Mouse (Mus musculus): ENCODE measurements around the gene Ino80e. TPM values are rescaled to one million over a fixed set of nuclear protein-coding genes. Genes with fewer than 3 reads are reported as not detected.
A peak's percentile ranks its signal among the peaks of the same experiment; 100 is the strongest.

Gene Ino80e
- total RNA-seq, 1 experiment from 2014 or later = 44.6 TPM

GRCm38 (mm10) chr7:126860987-126861386, 1.2 kb downstream of the Ino80e start:
- ATAC-seq (ENCODE audit: extremely low read depth, insufficient number of reproducible peaks, low FRiP score, poor library complexity, severe bottlenecking) = no peak

GRCm38 (mm10) chr7:126856741-126857420, 5.3 kb downstream of the Ino80e start:
- no peak for ATAC-seq (ENCODE audit: extremely low read depth, insufficient number of reproducible peaks, low FRiP score, poor library complexity, severe bottlenecking)

- ATAC-seq (ENCODE audit: extremely low read depth, insufficient number of reproducible peaks, low FRiP score, poor library complexity, severe bottlenecking) = no peak
Measured at GRCm38 (mm10) chr7:126855641-126856040, 6.5 kb downstream of the Ino80e start.

GRCm38 (mm10) chr7:126853454-126853853, 8.7 kb downstream of the Ino80e start:
- ATAC-seq (ENCODE audit: extremely low read depth, insufficient number of reproducible peaks, low FRiP score, poor library complexity, severe bottlenecking) = no peak

- no peak for ATAC-seq (ENCODE audit: extremely low read depth, insufficient number of reproducible peaks, low FRiP score, poor library complexity, severe bottlenecking)
Measured at GRCm38 (mm10) chr7:126851192-126851591, 11.0 kb downstream of the Ino80e start.

GRCm38 (mm10) chr7:126850161-126850560, 12.0 kb downstream of the Ino80e start:
- no peak for ATAC-seq (ENCODE audit: extremely low read depth, insufficient number of reproducible peaks, low FRiP score, poor library complexity, severe bottlenecking)

- ATAC-seq (ENCODE audit: extremely low read depth, insufficient number of reproducible peaks, low FRiP score, poor library complexity, severe bottlenecking) = no peak
Measured at GRCm38 (mm10) chr7:126848794-126849193, 13.4 kb downstream of the Ino80e start.

- no peak for ATAC-seq (ENCODE audit: extremely low read depth, insufficient number of reproducible peaks, low FRiP score, poor library complexity, severe bottlenecking)
Measured at GRCm38 (mm10) chr7:126847421-126848398, 14.5 kb downstream of the Ino80e start.

- ATAC-seq (ENCODE audit: extremely low read depth, insufficient number of reproducible peaks, low FRiP score, poor library complexity, severe bottlenecking) = no peak
Measured at GRCm38 (mm10) chr7:126847116-126847420, 15.1 kb downstream of the Ino80e start, which contains the start of gene Doc2a. Doc2a (plus strand) TSS chr7:126847416.

- ATAC-seq (ENCODE audit: extremely low read depth, insufficient number of reproducible peaks, low FRiP score, poor library complexity, severe bottlenecking) = no peak
Measured at GRCm38 (mm10) chr7:126845516-126845915, 16.7 kb downstream of the Ino80e start.

- no peak for ATAC-seq (ENCODE audit: extremely low read depth, insufficient number of reproducible peaks, low FRiP score, poor library complexity, severe bottlenecking)
Measured at GRCm38 (mm10) chr7:126843276-126843675, 18.9 kb downstream of the Ino80e start.

GRCm38 (mm10) chr7:126833294-126833693, 28.9 kb downstream of the Ino80e start:
- no peak for ATAC-seq (ENCODE audit: extremely low read depth, insufficient number of reproducible peaks, low FRiP score, poor library complexity, severe bottlenecking)

GRCm38 (mm10) chr7:126832036-126832598, 30.1 kb downstream of the Ino80e start:
- ATAC-seq (ENCODE audit: extremely low read depth, insufficient number of reproducible peaks, low FRiP score, poor library complexity, severe bottlenecking) = peak; percentile 87

- no peak for ATAC-seq (ENCODE audit: extremely low read depth, insufficient number of reproducible peaks, low FRiP score, poor library complexity, severe bottlenecking)
Measured at GRCm38 (mm10) chr7:126831539-126831938, 30.6 kb downstream of the Ino80e start, which contains the start of gene 4930451I11Rik. 4930451I11Rik (minus strand) TSS chr7:126831639.

GRCm38 (mm10) chr7:126825952-126826351, 36.2 kb downstream of the Ino80e start:
- no peak for ATAC-seq (ENCODE audit: extremely low read depth, insufficient number of reproducible peaks, low FRiP score, poor library complexity, severe bottlenecking)

GRCm38 (mm10) chr7:126825403-126825802, 36.8 kb downstream of the Ino80e start:
- ATAC-seq (ENCODE audit: extremely low read depth, insufficient number of reproducible peaks, low FRiP score, poor library complexity, severe bottlenecking) = no peak

- ATAC-seq (ENCODE audit: extremely low read depth, insufficient number of reproducible peaks, low FRiP score, poor library complexity, severe bottlenecking) = no peak
Measured at GRCm38 (mm10) chr7:126823940-126824339, 38.2 kb downstream of the Ino80e start.

- no peak for ATAC-seq (ENCODE audit: extremely low read depth, insufficient number of reproducible peaks, low FRiP score, poor library complexity, severe bottlenecking)
Measured at GRCm38 (mm10) chr7:126823202-126823711, 38.9 kb downstream of the Ino80e start.

GRCm38 (mm10) chr7:126822741-126823140, 39.4 kb downstream of the Ino80e start:
- no peak for ATAC-seq (ENCODE audit: extremely low read depth, insufficient number of reproducible peaks, low FRiP score, poor library complexity, severe bottlenecking)

Measured in neutrophil, adult 5-6 weeks (primary cell).